Mouse (Mus musculus) monocyte, adult 2 months (primary cell): ENCODE measurements around the gene Spsb3.

Source experiments
- DNase-seq, 2 experiments: peaks; one replicate each; pipeline ENCODE4 v3.0.0; 2022; ENCODE audit warnings: low spot score in 2 of 2, low read depth in 1 of 2

The Spsb3 gene

DNA sequence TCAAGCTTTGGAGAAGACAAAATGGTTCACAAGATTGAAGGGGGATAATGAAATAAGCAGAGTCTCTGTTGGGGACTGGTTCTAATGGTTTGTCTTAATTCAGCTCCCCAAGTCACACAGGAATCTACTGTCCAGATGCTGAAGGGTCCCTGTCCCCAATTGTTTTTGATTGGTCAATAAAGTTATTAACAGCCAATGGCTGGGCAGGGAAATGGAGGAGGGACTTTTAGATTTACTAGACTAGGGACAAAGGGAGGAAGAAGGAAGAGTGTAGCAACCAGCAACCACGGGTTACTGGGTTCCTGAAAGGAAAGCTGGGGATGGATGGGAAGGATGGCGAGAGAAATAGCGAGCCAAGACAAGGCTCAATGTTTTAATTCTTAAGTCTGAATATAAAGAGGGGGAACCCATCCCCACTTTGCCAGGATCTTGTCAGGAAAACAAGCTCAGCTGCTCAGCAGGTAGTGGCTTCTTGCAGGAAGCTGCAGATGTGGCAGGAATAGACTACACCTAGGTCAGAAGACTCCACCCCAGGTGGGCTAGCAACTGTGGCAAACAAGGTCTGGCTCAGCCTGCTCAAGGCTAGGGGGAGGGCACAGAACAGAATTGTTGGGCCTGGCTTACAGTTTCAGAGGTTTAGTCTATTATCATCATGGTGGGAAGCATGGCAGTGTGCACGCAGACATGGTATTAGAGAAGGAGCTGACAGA lies 12.6 kb upstream of the Spsb3 start:
- no peak for DNase-seq

DNA sequence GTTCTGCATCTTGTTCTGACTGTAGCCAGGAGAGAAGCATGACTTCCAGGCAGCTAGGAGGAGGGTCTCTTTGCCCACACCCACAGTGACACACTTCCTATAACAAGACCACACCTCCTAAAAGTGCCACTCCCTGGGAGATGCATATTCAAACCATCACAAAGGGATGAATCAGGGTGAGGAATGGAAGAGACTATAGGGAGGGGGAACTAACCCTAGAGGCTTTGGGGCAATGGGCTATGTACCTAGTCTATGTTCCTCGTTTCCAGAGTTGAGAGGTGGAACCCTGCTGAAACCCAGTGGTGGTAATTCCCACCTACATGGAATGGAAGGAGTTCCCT lies 12.1 kb upstream of the Spsb3 start:
- no peak for DNase-seq

- no peak for DNase-seq
Observed at GRCm38 (mm10) chr17:24874989-24875388, 11.5 kb upstream of the Spsb3 start.

- no peak for DNase-seq
Observed at GRCm38 (mm10) chr17:24877336-24878116, 8.9 kb upstream of the Spsb3 start.

GRCm38 (mm10) chr17:24878117-24878397 lies 8.4 kb upstream of the Spsb3 start:
- no peak for DNase-seq

GRCm38 (mm10) chr17:24878531-24878930 lies 7.9 kb upstream of the Spsb3 start:
- no peak for DNase-seq

GRCm38 (mm10) chr17:24881738-24882440 lies 4.6 kb upstream of the Spsb3 start:
- no peak for DNase-seq

DNA sequence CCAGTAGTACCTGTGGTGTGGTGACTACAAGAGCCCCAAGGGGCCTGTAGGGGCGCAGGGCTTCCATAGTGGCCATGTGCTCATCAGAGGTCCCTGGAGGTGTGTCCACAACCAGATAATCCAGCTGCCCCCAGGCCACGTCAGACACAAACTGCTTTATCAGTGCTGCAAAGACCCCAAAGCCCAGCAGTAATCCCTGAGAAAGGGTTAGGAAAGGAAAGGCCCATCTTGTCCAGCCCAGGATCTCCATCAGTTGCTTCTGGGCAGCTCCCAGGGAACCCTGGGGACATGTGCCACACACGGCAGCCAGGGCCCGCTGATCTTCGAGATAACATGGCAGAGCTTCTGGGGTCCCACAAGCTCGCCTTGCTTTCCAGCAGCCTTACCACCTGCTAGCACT lies 2.1 kb upstream of the Spsb3 start:
- DNase-seq = no peak

GRCm38 (mm10) chr17:24885356-24886133 lies 898 bp upstream of the Spsb3 start:
- no peak for DNase-seq

- no peak for DNase-seq
Observed at GRCm38 (mm10) chr17:24886932-24887271, 459 bp downstream of the Spsb3 start.

DNA sequence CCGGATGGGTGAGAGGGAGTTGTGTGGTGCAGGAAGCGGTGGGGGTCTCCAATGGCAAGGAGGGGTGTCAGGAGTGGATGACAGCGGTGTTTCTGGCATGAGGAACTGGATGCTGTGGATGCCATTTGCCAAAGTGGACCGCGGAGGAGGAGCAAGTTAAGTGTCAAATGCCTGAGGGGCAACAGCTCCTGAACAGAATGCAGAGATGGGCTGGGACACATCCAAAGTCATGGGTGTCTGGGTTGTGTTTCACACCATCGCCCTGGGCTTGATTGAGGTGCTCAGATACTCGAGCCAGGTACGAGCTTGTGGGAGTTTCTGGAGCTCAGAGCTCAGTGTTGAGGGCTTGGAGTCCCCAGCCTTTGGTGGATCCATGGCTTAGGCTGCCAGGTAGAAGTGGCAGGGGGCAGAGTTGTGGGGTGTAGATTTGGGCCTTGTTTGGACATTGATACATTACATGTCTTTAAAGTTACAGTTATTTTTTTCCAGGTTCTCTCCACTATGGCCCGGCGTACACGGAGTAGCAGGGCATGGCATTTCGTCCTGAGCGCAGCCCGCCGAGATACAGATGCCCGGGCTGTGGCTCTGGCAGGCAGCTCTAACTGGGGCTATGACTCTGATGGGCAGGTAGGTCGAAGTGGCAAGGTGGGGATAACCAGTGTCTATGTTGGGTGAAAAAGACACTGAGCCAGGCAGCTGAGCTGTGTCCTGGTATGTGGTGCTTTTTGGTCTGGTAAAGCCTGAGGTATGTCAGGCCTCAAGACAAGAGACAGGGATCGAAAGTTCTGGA lies 1.0 kb downstream of the Spsb3 start:
- DNase-seq = no peak

- DNase-seq = no peak
Observed at GRCm38 (mm10) chr17:24888862-24889261, 2.4 kb downstream of the Spsb3 start.

DNA sequence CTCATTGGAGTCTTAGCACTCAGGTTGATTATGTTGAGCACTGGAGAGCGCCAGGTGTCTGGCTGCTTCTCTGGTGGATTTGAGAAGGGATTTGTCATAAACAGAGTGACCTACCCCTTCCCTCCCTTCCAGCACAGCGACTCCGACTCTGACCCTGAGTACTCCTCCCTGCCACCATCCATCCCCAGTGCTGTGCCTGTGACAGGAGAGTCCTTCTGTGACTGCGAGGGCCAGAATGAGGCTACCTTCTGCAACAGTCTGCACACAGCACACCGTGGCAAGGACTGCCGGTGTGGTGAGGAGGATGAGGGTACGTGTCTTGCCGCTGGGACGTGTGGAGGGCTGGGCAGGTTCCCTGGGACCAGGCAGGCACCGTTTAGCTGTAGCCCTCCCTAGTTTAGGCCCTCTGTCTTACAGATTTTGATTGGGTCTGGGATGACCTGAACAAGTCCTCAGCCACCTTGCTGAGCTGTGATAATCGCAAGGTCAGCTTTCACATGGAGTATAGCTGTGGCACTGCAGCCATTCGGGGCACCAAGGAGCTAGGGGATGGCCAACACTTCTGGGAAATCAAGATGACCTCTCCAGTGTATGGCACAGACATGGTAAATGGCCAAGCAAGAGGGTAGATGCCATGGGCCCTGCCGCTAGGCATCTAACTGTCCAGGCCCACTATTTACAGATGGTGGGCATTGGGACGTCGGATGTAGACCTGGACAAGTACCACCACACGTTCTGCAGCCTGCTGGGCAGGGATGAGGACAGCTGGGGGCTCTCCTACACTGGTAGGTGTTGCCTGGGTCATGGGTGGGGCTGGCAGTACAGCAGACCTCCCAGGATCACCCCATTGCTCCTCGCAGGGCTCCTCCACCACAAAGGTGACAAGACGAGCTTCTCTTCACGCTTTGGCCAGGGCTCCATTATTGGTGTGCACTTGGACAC lies 4.0 kb downstream of the Spsb3 start:
- DNase-seq = no peak

DNA sequence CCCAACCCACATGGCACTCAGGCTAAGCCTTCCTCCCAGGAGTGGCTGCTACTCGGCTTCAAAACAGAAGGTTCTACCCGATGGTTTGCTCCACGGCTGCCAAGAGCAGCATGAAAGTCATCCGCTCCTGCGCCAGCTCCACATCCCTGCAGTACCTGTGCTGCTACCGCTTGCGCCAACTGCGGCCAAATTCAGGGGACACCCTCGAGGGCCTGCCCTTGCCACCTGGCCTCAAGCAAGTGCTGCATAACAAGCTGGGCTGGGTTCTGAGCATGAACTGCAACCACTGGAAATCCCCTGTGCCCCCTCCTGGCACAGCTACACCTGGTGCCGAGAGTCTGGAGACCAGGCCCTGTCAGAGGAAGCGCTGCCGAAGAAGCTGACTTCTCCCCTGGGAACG lies 4.9 kb downstream of the Spsb3 start:
- no peak for DNase-seq

- DNase-seq = no peak
Observed at GRCm38 (mm10) chr17:24892785-24893184, 6.3 kb downstream of the Spsb3 start.

- no peak for DNase-seq
Observed at GRCm38 (mm10) chr17:24893276-24893675, 6.8 kb downstream of the Spsb3 start.

- DNase-seq = no peak
Observed at GRCm38 (mm10) chr17:24894061-24894994, 7.9 kb downstream of the Spsb3 start.

- DNase-seq = peak; percentile 43 to 61
Observed at GRCm38 (mm10) chr17:24894995-24895547, 8.6 kb downstream of the Spsb3 start, which contains the start of the genes Eme2 and Mrps34. Eme2 (minus strand) TSS chr17:24895087. Mrps34 (plus strand) TSS chr17:24895116.
